Mouse (Mus musculus): ENCODE measurements around the gene Prkci. TPM values are rescaled to one million over a fixed set of nuclear protein-coding genes. Genes with fewer than 3 reads are reported as not detected.
A peak's percentile ranks its signal among the peaks of the same experiment; 100 is the strongest.

The Prkci gene
- polyA plus RNA-seq, 1 experiment from 2014 or later: 23.6 TPM

- Histone ChIP-seq H3K4me3 (replicated peaks) (no peak overlapping the region), H3K36me3 (no peaks in the 10 kb centered on the region), H3K9me3 (no peaks in the 10 kb centered on the region), H3K4me1 (replicated peaks) (peaks cover 9% of the 10 kb centered on the region; the same call in 1 of the 2 replicates), H3K27me3 (no peaks in the 10 kb centered on the region), H3K4me2 (replicated peaks) (no peak overlapping the region), H3K27ac (no peak overlapping the region), H3K9ac (replicated peaks) (no peak overlapping the region)
- WGBS: 86% methylated on average over 10 of the region's 10 CpGs
- ATAC-seq: no peak
These were observed 85.4 kb downstream of the Prkci start for GRCm38 (mm10) chr3:31080791-31081502.

GRCm38 (mm10) chr3:31082838-31083506, 87.4 kb downstream of the Prkci start:
- H3K4me3 ChIP-seq (replicated peaks): no peak overlapping the region
- 95% methylated on average over 12 of the region's 13 CpGs for WGBS
- H3K9ac ChIP-seq (replicated peaks): no peak overlapping the region
- no peaks in the 10 kb centered on the region for H3K27me3 ChIP-seq
- H3K9me3 ChIP-seq: no peaks in the 10 kb centered on the region
- H3K27ac ChIP-seq: no peak overlapping the region
- peaks cover 14% of the 10 kb centered on the region for H3K4me1 ChIP-seq (replicated peaks)
- H3K4me2 ChIP-seq (replicated peaks): no peak overlapping the region
- no peaks in the 10 kb centered on the region for H3K36me3 ChIP-seq
- no peak for ATAC-seq

GRCm38 (mm10) chr3:31083507-31084245, 88.1 kb downstream of the Prkci start:
- 67% methylated on average over 12 of the region's 12 CpGs for WGBS
- 0 out of 2 replicates have a peak, but pooled peaks have one; percentile 55 for ATAC-seq
- H3K36me3 ChIP-seq: no peaks in the 10 kb centered on the region
- H3K27ac ChIP-seq: no peak overlapping the region
- H3K27me3 ChIP-seq: no peaks in the 10 kb centered on the region
- H3K4me1 ChIP-seq (replicated peaks): peaks cover 15% of the 10 kb centered on the region
- H3K9me3 ChIP-seq: no peaks in the 10 kb centered on the region
- no peak overlapping the region for H3K4me3 ChIP-seq (replicated peaks)
- no peak overlapping the region for H3K9ac ChIP-seq (replicated peaks)
- no peak overlapping the region for H3K4me2 ChIP-seq (replicated peaks)

DNA sequence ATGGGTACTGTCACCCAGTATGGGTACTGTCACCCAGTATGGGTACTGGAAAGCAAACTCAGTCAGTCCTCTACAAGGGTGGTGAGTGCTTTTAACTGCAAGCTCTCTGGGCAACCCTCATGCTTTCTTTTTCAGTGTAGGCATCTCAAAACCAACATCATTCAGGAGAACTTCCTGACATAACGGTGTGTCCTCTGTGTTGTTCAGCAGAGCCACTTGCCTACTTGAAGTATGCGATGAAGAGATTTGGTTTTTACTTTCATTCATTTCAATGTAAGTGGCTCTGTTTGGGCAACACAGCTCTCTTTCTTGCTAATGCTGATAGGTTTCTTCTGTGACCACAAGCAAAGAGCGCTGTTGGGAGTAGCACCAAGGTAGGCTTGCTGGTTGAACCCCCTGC, 89.5 kb downstream of the Prkci start:
- WGBS: 91% methylated on average over 3 of the region's 3 CpGs
- H3K4me1 ChIP-seq (replicated peaks): peaks cover 18% of the 10 kb centered on the region
- H3K4me3 ChIP-seq (replicated peaks): no peak overlapping the region
- H3K27me3 ChIP-seq: no peaks in the 10 kb centered on the region
- H3K36me3 ChIP-seq: no peaks in the 10 kb centered on the region
- no peak overlapping the region for H3K27ac ChIP-seq
- H3K9ac ChIP-seq (replicated peaks): no peak overlapping the region
- no peak for ATAC-seq
- H3K4me2 ChIP-seq (replicated peaks): no peak overlapping the region
- no peaks in the 10 kb centered on the region for H3K9me3 ChIP-seq

DNA sequence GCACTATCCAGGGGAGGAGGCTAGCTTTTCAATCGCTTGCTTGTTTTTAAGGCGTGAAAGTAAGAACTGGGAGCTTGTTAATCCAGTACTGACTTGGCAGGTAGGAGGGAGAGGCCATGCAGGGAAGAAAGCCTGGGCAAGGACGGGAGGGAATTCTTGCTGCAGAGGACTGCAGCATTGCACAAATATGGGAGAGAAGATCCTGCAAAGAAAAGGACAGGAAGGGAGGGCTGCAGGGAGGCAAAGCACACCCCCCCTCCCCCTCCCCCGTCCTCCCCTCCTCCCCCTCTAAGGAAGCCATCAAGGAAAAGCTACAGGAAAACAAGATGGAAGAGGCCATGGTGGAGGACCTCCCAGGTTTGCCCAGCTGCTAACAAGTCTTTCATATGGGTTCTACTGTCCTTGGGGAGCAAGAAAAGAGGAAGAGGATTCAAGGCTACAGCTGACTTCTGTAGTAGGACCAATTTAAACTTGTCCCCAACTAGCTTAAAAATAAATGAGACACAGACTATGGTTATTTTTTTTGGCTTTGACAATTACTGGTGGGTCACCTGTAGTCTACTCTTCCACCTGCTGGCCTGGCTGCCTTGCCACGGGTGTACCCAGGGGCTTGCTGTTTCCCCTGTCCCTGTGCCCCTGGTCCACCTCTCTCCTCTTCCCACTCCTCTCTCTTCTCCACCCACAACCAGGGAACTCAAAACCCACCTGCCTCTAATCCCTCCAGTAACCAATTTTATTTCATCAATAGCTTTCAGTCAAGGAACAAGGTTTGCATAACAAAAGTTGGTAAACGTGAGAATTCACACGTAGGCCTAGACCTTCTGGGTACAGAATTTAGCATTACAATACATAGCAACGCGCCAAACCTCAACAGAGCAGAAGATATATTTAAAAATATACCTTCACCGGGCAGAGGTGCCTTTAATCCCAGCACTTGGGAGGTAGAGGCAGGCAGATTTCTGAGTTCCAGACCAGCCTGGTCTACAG, 93.5 kb downstream of the Prkci start:
- Histone ChIP-seq H3K27me3 (no peaks in the 10 kb centered on the region), H3K9me3 (no peaks in the 10 kb centered on the region), H3K9ac (replicated peaks) (no peak overlapping the region), H3K36me3 (no peaks in the 10 kb centered on the region), H3K4me1 (replicated peaks) (peaks cover 16% of the 10 kb centered on the region), H3K4me3 (replicated peaks) (no peak overlapping the region), H3K4me2 (replicated peaks) (no peak overlapping the region), H3K27ac (no peak overlapping the region)
- no peak for ATAC-seq
- 28% methylated on average over 10 of the region's 10 CpGs for WGBS

- Histone ChIP-seq H3K27ac (no peak overlapping the region), H3K36me3 (no peaks in the 10 kb centered on the region), H3K4me3 (replicated peaks) (no peak overlapping the region), H3K9me3 (no peaks in the 10 kb centered on the region), H3K4me1 (replicated peaks) (peaks cover 15% of the 10 kb centered on the region), H3K4me2 (replicated peaks) (no peak overlapping the region), H3K9ac (replicated peaks) (no peak overlapping the region), H3K27me3 (no peaks in the 10 kb centered on the region)
- no peak for ATAC-seq
- WGBS: 68% methylated on average over 7 of the region's 7 CpGs
These were observed 94.4 kb downstream of the Prkci start for GRCm38 (mm10) chr3:31089956-31090355.

- under 1% methylated on average over 13 of the region's 13 CpGs for WGBS
- Histone ChIP-seq H3K27ac (peak overlapping the region; percentile 99), H3K9me3 (no peaks in the 10 kb centered on the region), H3K4me1 (replicated peaks) (peaks cover 29% of the 10 kb centered on the region), H3K4me3 (replicated peaks) (peak overlapping the region; percentile 99), H3K4me2 (replicated peaks) (peak overlapping the region; percentile 79), H3K9ac (replicated peaks) (peak overlapping the region; percentile 24; the same call in 1 of the 2 replicates), H3K27me3 (no peaks in the 10 kb centered on the region), H3K36me3 (no peaks in the 10 kb centered on the region)
- peak; percentile 40 for ATAC-seq
These were observed 97.6 kb downstream of the Prkci start for GRCm38 (mm10) chr3:31093196-31093595.

GRCm38 (mm10) chr3:31093627-31094351, 98.2 kb downstream of the Prkci start:
- H3K4me1 ChIP-seq (replicated peaks): peaks cover 32% of the 10 kb centered on the region
- H3K27ac ChIP-seq: peak overlapping the region; percentile 99
- ATAC-seq: peak; percentile 46
- peak overlapping the region; percentile 99 for H3K4me3 ChIP-seq (replicated peaks)
- H3K9ac ChIP-seq (replicated peaks): peak overlapping the region; percentile 97
- under 1% methylated on average over 35 of the region's 58 CpGs for WGBS
- peak overlapping the region; percentile 79 for H3K4me2 ChIP-seq (replicated peaks)
- no peaks in the 10 kb centered on the region for H3K27me3 ChIP-seq
- no peaks in the 10 kb centered on the region for H3K36me3 ChIP-seq
- no peaks in the 10 kb centered on the region for H3K9me3 ChIP-seq

GRCm38 (mm10) chr3:31094531-31095178, 99.1 kb downstream of the Prkci start, which contains the start of gene Skil:
Gene Skil (plus strand): TSS chr3:31095058.
- peak; percentile 95 for ATAC-seq
- peaks cover 35% of the 10 kb centered on the region for H3K4me1 ChIP-seq (replicated peaks)
- peak within 1 kb of the TSS; percentile 99 for H3K4me3 ChIP-seq (replicated peaks)
- H3K27me3 ChIP-seq: no peaks in the 10 kb centered on the region
- WGBS: 0% methylated on average over 37 of the region's 109 CpGs
- peak within 1 kb of the TSS; percentile 97 for H3K9ac ChIP-seq (replicated peaks)
- peak within 1 kb of the TSS; percentile 79 for H3K4me2 ChIP-seq (replicated peaks)
- peak within 1 kb of the TSS; percentile 99 for H3K27ac ChIP-seq
- H3K36me3 ChIP-seq: no peaks in the 10 kb centered on the region
- no peaks in the 10 kb centered on the region for H3K9me3 ChIP-seq

GRCm38 (mm10) chr3:31095179-31095490, 99.6 kb downstream of the Prkci start:
- ATAC-seq: peak; percentile 41
- 0% methylated on average over 38 of the region's 39 CpGs for WGBS
- H3K36me3 ChIP-seq: no peaks in the 10 kb centered on the region

More at GRCm38 (mm10) chr3:31095179-31095490, 99.6 kb downstream of the Prkci start:
- H3K9ac ChIP-seq (replicated peaks): peak overlapping the region; percentile 97
- peak overlapping the region; percentile 79 for H3K4me2 ChIP-seq (replicated peaks)
- H3K4me3 ChIP-seq (replicated peaks): peak overlapping the region; percentile 99
- peak overlapping the region; percentile 99 for H3K27ac ChIP-seq
- H3K27me3 ChIP-seq: no peaks in the 10 kb centered on the region
- peaks cover 40% of the 10 kb centered on the region for H3K4me1 ChIP-seq (replicated peaks)
- H3K9me3 ChIP-seq: no peaks in the 10 kb centered on the region

All from midbrain, embryonic 13.5 days (tissue).